Mouse (Mus musculus): ENCODE measurements around the gene Fgfr3. TPM values are rescaled to one million over a fixed set of nuclear protein-coding genes. Genes with fewer than 3 reads are reported as not detected.

Gene Fgfr3
- polyA plus RNA-seq (2014; fragmentation: Nextera tagmentation; extraction: Ambion mirVana) = 7.8 and 8.5 TPM in 2 replicates

- Histone ChIP-seq H3K9me3 (ENCODE audit: control insufficient read depth, low read length) (no peaks in the 10 kb centered on the region), H3K4me2 (peak within 1 kb of the TSS; percentile 99), H3K27ac (ENCODE audit: low read depth, low read length) (peak within 1 kb of the TSS; percentile 38; the same call in 1 of the 2 replicates), H3K9ac (ENCODE audit: low read depth, low read length) (peak within 1 kb of the TSS; percentile 67), H3K4me3 (ENCODE audit: low read depth, low read length) (peak within 1 kb of the TSS; percentile 73), H3K27me3 (replicated peaks; ENCODE audit: control insufficient read depth, insufficient read depth, low read length) (peaks cover 64% of the 10 kb centered on the region), H3K36me3 (ENCODE audit: control insufficient read depth, insufficient read depth, low read length) (no peaks in the 10 kb centered on the region), H3K4me1 (replicated peaks; ENCODE audit: control insufficient read depth, insufficient read depth, low read length) (peaks cover 28% of the 10 kb centered on the region)
- ATAC-seq (replicated peaks; ENCODE audit: low FRiP score) = peak; percentile 70
- peak; percentile 81 for DNase-seq (ENCODE audit: low spot score)
- under 1% methylated on average over 73 of the region's 73 CpGs for WGBS
Measured at GRCm38 (mm10) chr5:33721541-33722265, at the start of gene Fgfr3. Fgfr3 (plus strand) TSS chr5:33721674.

GRCm38 (mm10) chr5:33674439-33674838 lies 47.0 kb upstream of the Fgfr3 start:
- Histone ChIP-seq H3K36me3 (ENCODE audit: control insufficient read depth, insufficient read depth, low read length) (peaks cover 30% of the 10 kb centered on the region), H3K4me2 (no peak overlapping the region), H3K4me3 (ENCODE audit: low read depth, low read length) (no peak overlapping the region), H3K9ac (ENCODE audit: low read depth, low read length) (no peak overlapping the region), H3K4me1 (replicated peaks; ENCODE audit: control insufficient read depth, insufficient read depth, low read length) (no peaks in the 10 kb centered on the region), H3K9me3 (ENCODE audit: control insufficient read depth, low read length) (no peaks in the 10 kb centered on the region), H3K27me3 (replicated peaks; ENCODE audit: control insufficient read depth, insufficient read depth, low read length) (no peaks in the 10 kb centered on the region), H3K27ac (ENCODE audit: low read depth, low read length) (no peak overlapping the region)
- 88% methylated on average over 3 of the region's 3 CpGs for WGBS
- ATAC-seq (replicated peaks; ENCODE audit: low FRiP score) = no peak
- no peak for DNase-seq (ENCODE audit: low spot score)

- H3K9me3 ChIP-seq (ENCODE audit: control insufficient read depth, low read length) = no peaks in the 10 kb centered on the region
- H3K36me3 ChIP-seq (ENCODE audit: control insufficient read depth, insufficient read depth, low read length) = peaks cover 15% of the 10 kb centered on the region
- no peak overlapping the region for H3K4me2 ChIP-seq
- no peak overlapping the region for H3K9ac ChIP-seq (ENCODE audit: low read depth, low read length)
- ATAC-seq (replicated peaks; ENCODE audit: low FRiP score) (0 out of 2 replicates have a peak, but pooled peaks have one; percentile 23), DNase-seq (ENCODE audit: low spot score) (peak; percentile 62)
- H3K27ac ChIP-seq (ENCODE audit: low read depth, low read length) = no peak overlapping the region
- WGBS = 3% methylated on average over 1 of the region's 1 CpGs
- H3K4me1 ChIP-seq (replicated peaks; ENCODE audit: control insufficient read depth, insufficient read depth, low read length) = peaks cover 6% of the 10 kb centered on the region
- no peaks in the 10 kb centered on the region for H3K27me3 ChIP-seq (replicated peaks; ENCODE audit: control insufficient read depth, insufficient read depth, low read length)
- H3K4me3 ChIP-seq (ENCODE audit: low read depth, low read length) = no peak overlapping the region
Measured at GRCm38 (mm10) chr5:33675964-33676363, 45.5 kb upstream of the Fgfr3 start.

- peaks cover 19% of the 10 kb centered on the region for H3K4me1 ChIP-seq (replicated peaks; ENCODE audit: control insufficient read depth, insufficient read depth, low read length)
- no peak for DNase-seq (ENCODE audit: low spot score)
Measured at GRCm38 (mm10) chr5:33678244-33678643, 43.2 kb upstream of the Fgfr3 start.

GRCm38 (mm10) chr5:33681044-33681443 lies 40.4 kb upstream of the Fgfr3 start:
- 34% methylated on average over 3 of the region's 3 CpGs for WGBS
- peak overlapping the region; percentile 34 for H3K27ac ChIP-seq (ENCODE audit: low read depth, low read length)
- H3K36me3 ChIP-seq (ENCODE audit: control insufficient read depth, insufficient read depth, low read length) = no peaks in the 10 kb centered on the region
- no peak overlapping the region for H3K4me3 ChIP-seq (ENCODE audit: low read depth, low read length)
- peak overlapping the region; percentile 13 for H3K9ac ChIP-seq (ENCODE audit: low read depth, low read length)
- no peak overlapping the region for H3K4me2 ChIP-seq
- H3K27me3 ChIP-seq (replicated peaks; ENCODE audit: control insufficient read depth, insufficient read depth, low read length) = no peaks in the 10 kb centered on the region
- peaks cover 19% of the 10 kb centered on the region for H3K4me1 ChIP-seq (replicated peaks; ENCODE audit: control insufficient read depth, insufficient read depth, low read length)
- DNase-seq (ENCODE audit: low spot score) (no peak), ATAC-seq (replicated peaks; ENCODE audit: low FRiP score) (no peak)
- no peaks in the 10 kb centered on the region for H3K9me3 ChIP-seq (ENCODE audit: control insufficient read depth, low read length)

More at GRCm38 (mm10) chr5:33678244-33678643, 43.2 kb upstream of the Fgfr3 start:
- Histone ChIP-seq H3K9ac (ENCODE audit: low read depth, low read length) (no peak overlapping the region), H3K27ac (ENCODE audit: low read depth, low read length) (no peak overlapping the region), H3K4me2 (no peak overlapping the region), H3K9me3 (ENCODE audit: control insufficient read depth, low read length) (no peaks in the 10 kb centered on the region), H3K4me3 (ENCODE audit: low read depth, low read length) (no peak overlapping the region), H3K27me3 (replicated peaks; ENCODE audit: control insufficient read depth, insufficient read depth, low read length) (no peaks in the 10 kb centered on the region), H3K36me3 (ENCODE audit: control insufficient read depth, insufficient read depth, low read length) (peaks cover 1% of the 10 kb centered on the region; the same call in 1 of the 2 replicates)
- no peak for ATAC-seq (replicated peaks; ENCODE audit: low FRiP score)
- WGBS = 87% methylated on average over 5 of the region's 5 CpGs

GRCm38 (mm10) chr5:33681611-33682388 lies 39.7 kb upstream of the Fgfr3 start:
- no peak overlapping the region for H3K4me3 ChIP-seq (ENCODE audit: low read depth, low read length)
- DNase-seq (ENCODE audit: low spot score) = peak; percentile 65
- no peaks in the 10 kb centered on the region for H3K27me3 ChIP-seq (replicated peaks; ENCODE audit: control insufficient read depth, insufficient read depth, low read length)
- peak overlapping the region; percentile 7; the same call in 1 of the 2 replicates for H3K4me2 ChIP-seq
- no peaks in the 10 kb centered on the region for H3K9me3 ChIP-seq (ENCODE audit: control insufficient read depth, low read length)
- peak overlapping the region; percentile 13; the same call in 1 of the 2 replicates for H3K9ac ChIP-seq (ENCODE audit: low read depth, low read length)
- 31% methylated on average over 15 of the region's 15 CpGs for WGBS
- peak overlapping the region; percentile 34 for H3K27ac ChIP-seq (ENCODE audit: low read depth, low read length)
- peak; percentile 89 for ATAC-seq (replicated peaks; ENCODE audit: low FRiP score)
- no peaks in the 10 kb centered on the region for H3K36me3 ChIP-seq (ENCODE audit: control insufficient read depth, insufficient read depth, low read length)
- H3K4me1 ChIP-seq (replicated peaks; ENCODE audit: control insufficient read depth, insufficient read depth, low read length) = peaks cover 19% of the 10 kb centered on the region

GRCm38 (mm10) chr5:33682963-33683362 lies 38.5 kb upstream of the Fgfr3 start:
- WGBS = 54% methylated on average over 4 of the region's 4 CpGs

GRCm38 (mm10) chr5:33683897-33684652 lies 37.4 kb upstream of the Fgfr3 start:
- H3K27ac ChIP-seq (ENCODE audit: low read depth, low read length) = no peak overlapping the region
- peaks cover 26% of the 10 kb centered on the region for H3K4me1 ChIP-seq (replicated peaks; ENCODE audit: control insufficient read depth, insufficient read depth, low read length)
- no peak overlapping the region for H3K4me2 ChIP-seq
- 38% methylated on average over 7 of the region's 7 CpGs for WGBS
- no peaks in the 10 kb centered on the region for H3K27me3 ChIP-seq (replicated peaks; ENCODE audit: control insufficient read depth, insufficient read depth, low read length)
- no peak overlapping the region for H3K9ac ChIP-seq (ENCODE audit: low read depth, low read length)
- H3K4me3 ChIP-seq (ENCODE audit: low read depth, low read length) = no peak overlapping the region
- H3K36me3 ChIP-seq (ENCODE audit: control insufficient read depth, insufficient read depth, low read length) = no peaks in the 10 kb centered on the region
- no peak for DNase-seq (ENCODE audit: low spot score)
- no peaks in the 10 kb centered on the region for H3K9me3 ChIP-seq (ENCODE audit: control insufficient read depth, low read length)
- ATAC-seq (replicated peaks; ENCODE audit: low FRiP score) = no peak

More at GRCm38 (mm10) chr5:33682963-33683362, 38.5 kb upstream of the Fgfr3 start:
- DNase-seq (ENCODE audit: low spot score) (no peak), ATAC-seq (replicated peaks; ENCODE audit: low FRiP score) (no peak)
- no peaks in the 10 kb centered on the region for H3K36me3 ChIP-seq (ENCODE audit: control insufficient read depth, insufficient read depth, low read length)
- H3K4me2 ChIP-seq = no peak overlapping the region
- peaks cover 23% of the 10 kb centered on the region for H3K4me1 ChIP-seq (replicated peaks; ENCODE audit: control insufficient read depth, insufficient read depth, low read length)
- H3K27me3 ChIP-seq (replicated peaks; ENCODE audit: control insufficient read depth, insufficient read depth, low read length) = no peaks in the 10 kb centered on the region
- no peak overlapping the region for H3K4me3 ChIP-seq (ENCODE audit: low read depth, low read length)
- no peak overlapping the region for H3K9ac ChIP-seq (ENCODE audit: low read depth, low read length)
- H3K9me3 ChIP-seq (ENCODE audit: control insufficient read depth, low read length) = no peaks in the 10 kb centered on the region
- H3K27ac ChIP-seq (ENCODE audit: low read depth, low read length) = no peak overlapping the region

Measured in liver, embryonic 11.5 days (tissue).